Mouse (Mus musculus): Measurements from ENCODE around the gene Ube2q1.
"Not testable (repeated sequence)": the region's sequence is repeated elsewhere in the genome, so short reads cannot be mapped to it uniquely, and the experiment has no call there.

- not testable (repeated sequence) for TF ChIP-seq GATA1 (IDR thresholded peaks at IDR 0.05; ENCODE audit: borderline replicate concordance, low read length); FLI1 (IDR thresholded peaks at IDR 0.05; ENCODE audit: low read length)
Measured at GRCm38 (mm10) chr3:89800078-89800477, 26.7 kb downstream of the Ube2q1 start.

Measured in megakaryocyte, embryonic 14.5 days (primary cell).